Mouse (Mus musculus) adrenal gland, adult 18-20 months (tissue): Measurements from ENCODE around the gene Cdk4. TPM values are rescaled to one million over a fixed set of nuclear protein-coding genes. Genes with fewer than 3 reads are reported as not detected.

Experiments used
- DNase-seq, 2 experiments: peaks; one replicate each; pipeline ENCODE4 v3.0.0; 2021 to 2022; ENCODE audit warnings: low spot score in 2 of 2
- long read RNA-seq, 2 experiments: library from polyadenylated mRNA; stranded (forward); transcript quantifications; one replicate each; pipeline ENCODE4 v2.0.0; 2021
- total RNA-seq, 2 experiments: library from RNA; stranded (reverse); gene quantifications; 1 replicate in 1 of 2; 2 replicates in 1 of 2; pipeline ENCODE4 v1.2.3; 2021

Gene Cdk4
- total RNA-seq, result 100 to 1,000 TPM; 138 to 172 TPM
- long read RNA-seq, experiment 1, transcript Cdk4-201 (8 exons, 2,053 nt), result major isoform, 52 of 68 reads
- long read RNA-seq, experiment 1, partial matches to known transcripts, result 5 of 68 reads
- long read RNA-seq, experiment 1, other reads (novel, unspliced or antisense), result 8 of 68 reads
- long read RNA-seq, experiment 2, transcript Cdk4-201 (8 exons, 2,053 nt), result major isoform, 164 of 176 reads
- long read RNA-seq, experiment 2, partial matches to known transcripts, result 6 of 176 reads
- long read RNA-seq, experiment 2, other reads (novel, unspliced or antisense), result 6 of 176 reads

DNA sequence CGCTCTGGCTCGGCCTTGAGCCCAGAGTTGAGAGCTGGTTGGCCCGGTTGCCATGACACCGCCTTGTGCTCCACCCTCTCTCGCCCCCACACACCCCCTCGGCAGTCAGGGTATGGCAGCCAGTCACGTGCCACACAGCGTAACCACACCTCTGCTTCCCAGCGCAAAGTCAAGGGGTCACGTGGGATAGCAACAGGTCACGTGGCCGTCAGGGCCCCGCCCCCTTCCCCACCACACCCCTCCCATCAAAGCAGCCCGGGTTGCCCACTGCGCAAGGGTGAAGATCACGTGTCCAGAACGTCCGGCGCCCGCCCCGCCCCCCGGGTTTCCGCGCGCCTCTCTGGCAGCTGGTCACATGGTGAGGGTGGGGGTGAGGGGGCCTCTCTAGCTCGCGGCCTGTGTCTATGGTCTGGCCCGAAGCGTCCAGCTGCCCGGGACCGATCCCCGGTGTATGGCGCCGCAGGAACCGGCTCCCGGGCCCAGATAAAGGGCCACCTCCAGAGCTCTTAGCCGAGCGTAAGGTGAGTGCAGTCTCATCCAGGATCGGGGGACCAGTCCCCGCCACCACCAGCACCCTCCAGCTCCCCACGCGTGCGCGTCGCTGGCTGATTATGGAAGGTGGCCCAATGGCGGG lies at the start of gene Cdk4:
Gene Cdk4, plus strand, starts transcription at position 296 of the 634 bp plus-strand sequence.
- DNase-seq, result peak; percentile 98 to 99

DNA sequence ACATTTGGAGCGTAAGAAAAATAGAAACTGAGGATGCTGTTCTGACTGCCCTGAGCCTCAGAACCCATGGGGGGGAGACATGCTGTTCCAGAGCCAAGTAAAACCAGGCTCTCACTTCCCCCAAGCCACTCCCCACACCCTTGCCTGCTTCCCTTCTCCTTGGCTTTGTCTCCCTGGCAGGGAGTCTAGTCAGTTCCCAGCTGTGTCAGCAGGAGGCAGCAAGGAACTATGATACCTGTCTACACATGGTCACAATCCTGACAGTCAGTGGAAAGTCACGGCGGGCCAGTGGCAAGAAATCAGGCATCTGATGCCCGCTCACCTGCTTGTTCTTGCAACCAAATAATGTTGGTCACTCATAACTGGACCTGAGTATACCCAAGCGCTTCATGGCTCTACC lies 46.8 kb upstream of the Cdk4 start:
- no peak for DNase-seq

DNA sequence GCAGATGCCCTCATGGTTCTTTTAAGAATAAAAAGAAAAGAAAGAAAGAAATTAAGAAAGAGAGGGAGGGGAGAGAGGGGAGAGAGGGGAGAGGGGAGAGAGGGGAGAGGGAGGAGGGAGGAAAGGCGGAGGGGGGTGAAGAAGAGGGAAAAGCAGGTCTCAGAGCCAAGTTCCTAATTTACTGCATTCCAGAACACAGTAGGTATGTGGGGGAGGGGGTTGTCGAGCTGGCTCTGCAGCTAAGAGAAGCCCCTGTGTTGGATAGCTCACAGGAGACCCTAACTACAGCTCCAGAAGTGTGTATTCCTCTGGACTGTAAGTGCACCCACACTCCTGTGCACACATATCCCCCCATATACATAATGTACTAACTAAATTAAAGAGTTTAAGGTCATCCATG lies 46.3 kb upstream of the Cdk4 start:
- no peak for DNase-seq

DNA sequence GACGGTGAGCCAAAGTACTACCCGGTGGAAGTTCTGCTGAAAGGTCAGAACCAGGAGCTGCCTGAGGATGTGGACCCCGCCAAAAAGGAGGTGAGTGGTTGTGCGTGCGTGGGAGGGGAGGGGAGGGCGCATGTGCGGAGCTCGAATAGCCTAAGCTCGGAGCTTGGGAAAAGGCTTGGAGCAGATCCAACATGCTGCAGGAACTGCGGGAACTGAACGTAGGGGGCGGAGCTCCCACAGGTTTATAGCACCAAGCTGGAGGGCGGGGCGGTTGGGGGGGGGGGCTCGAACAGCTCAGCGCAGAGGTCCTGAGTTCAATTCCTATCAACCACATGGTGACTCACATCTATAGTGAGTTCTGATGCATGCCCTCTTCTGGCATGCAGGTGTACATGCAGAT lies 44.9 kb upstream of the Cdk4 start:
- no peak for DNase-seq

DNA sequence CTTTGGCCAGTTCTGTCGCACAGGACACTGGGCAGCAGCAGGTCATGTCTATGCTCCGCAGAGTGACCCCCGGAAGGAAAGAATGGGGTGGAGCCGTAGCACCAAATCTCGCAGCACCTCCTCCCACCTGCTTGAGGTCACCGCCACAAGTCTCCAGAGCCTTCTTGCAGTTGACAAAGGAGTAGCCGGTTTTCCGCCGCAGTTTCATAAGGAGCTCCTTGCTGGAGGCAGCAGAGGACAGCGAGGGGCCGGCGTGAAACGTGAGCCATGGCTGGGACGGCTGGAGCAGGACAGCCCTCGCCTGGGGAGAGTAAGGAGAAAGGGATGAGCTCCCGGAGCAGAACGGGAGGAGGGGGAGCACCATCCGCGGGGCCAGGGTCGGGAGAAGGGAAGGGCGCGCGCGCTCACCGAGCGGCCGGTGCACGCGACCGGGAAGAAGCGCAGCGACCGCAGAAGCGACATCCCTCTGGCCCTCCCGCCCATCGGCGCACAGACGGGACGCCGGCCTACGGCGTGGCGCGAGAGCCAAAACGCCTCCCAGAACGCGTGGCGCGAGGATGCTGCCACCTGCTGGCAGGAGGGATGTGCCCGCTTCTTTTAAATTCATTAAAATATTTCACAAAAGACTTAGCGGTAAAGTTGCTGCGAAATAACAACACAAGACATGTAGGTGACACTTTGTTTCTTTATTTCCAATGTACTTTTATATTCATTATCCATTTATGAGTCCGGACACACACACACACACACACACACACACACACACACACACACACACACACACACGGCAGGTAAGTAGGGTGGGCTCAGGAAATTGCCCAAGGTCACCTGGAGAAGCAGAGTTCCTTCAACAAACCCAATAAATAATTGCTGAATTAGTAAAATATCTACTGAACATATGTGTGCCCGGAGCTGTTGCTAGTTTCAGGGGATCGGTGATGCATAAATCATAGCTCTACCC lies 32.7 kb upstream of the Cdk4 start, which contains the start of gene Tsfm:
Gene Tsfm, minus strand, starts transcription at position 505 of the 961 bp plus-strand sequence.
- DNase-seq, result peak; percentile 94 to 98

DNA sequence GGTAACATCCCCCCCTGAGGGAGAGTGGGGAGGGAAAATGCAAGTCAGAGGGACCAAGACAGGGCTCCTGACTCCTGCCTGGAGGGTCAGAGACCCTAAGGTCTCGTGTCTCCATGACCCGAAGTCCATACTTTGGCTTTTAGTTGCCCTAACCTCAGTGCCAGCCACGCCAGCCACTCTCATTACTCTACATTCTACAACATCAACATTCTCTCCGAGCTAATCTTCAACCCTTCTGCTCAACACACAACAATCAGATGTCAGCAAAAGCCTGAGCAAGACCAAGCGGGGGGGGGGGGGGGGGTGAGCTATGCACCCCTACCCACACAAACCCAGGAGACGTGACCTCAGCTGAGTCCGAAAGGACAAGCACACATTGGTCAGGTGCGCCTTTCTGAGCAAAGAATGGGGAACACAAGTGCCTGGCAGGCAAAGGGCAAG lies 30.0 kb upstream of the Cdk4 start:
- DNase-seq, result no peak

DNA sequence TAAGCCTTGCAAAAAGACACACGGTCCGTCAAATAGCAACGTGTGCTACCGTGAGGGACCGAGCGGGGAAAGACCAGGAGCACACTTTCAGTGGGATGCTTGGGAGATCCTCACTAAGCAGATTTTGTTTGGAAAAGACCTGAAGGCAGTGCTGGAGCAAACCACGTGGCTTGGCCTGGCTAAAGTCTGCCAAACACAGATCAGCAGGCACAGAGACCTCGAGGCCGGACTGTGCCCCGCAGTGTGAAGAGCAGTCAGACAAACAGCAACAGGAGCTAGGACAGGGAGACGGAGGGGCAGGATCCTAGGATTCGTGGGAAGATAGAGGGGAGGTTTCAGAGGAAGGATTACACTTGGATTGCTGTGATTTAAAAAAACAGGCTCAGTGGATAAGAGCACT lies 27.1 kb upstream of the Cdk4 start:
- no peak for DNase-seq

DNA sequence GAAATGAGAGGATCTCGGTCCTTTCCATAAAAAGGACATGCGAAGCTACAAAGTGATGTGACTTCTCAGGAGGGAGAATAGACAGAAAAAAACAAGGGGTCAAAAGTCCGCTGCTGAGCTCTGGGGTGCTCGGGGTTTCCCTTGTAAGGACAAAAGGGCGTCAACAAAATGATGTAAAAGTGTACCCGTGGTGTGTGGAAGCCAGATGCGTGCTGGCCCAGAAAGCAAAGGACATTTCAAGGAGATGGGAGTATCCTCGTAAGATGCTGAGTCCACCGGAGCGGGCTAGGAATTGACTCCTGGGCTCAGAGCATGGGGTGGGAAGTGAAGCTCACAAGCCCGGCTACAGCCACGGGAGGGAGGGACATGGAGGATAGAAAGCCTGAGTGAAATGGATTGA lies 25.7 kb upstream of the Cdk4 start:
- DNase-seq, result no peak

DNA sequence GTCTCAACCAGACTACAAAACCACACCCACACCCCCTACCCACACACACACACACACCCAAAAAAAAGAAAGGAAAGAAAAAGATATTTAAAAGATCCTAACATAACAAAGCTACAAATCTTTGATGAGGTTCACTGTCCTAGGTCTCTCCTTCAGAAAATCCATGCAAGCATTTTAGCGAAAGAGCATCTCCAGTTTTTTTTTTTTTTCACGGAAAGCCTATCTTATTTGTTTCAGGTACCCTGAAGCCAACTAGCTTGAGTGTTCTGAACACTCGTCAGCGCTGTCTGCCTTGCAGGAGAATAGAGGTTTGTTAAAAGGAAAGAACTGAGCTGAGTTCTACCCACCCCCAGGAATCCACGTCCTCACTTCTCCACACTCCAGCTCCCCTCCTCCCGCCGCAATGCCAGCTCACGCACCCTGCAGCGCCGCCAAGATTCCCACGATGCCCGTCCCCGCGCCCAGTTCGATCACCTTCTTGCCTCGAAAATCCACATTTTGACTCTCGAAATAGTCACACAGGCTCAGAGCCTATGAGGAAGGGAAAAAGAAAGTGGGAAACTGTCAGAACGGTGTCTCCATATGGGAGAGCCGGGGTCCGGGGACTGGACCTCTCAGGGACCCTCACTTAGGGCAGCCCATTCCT lies 22.6 kb upstream of the Cdk4 start:
- no peak for DNase-seq

DNA sequence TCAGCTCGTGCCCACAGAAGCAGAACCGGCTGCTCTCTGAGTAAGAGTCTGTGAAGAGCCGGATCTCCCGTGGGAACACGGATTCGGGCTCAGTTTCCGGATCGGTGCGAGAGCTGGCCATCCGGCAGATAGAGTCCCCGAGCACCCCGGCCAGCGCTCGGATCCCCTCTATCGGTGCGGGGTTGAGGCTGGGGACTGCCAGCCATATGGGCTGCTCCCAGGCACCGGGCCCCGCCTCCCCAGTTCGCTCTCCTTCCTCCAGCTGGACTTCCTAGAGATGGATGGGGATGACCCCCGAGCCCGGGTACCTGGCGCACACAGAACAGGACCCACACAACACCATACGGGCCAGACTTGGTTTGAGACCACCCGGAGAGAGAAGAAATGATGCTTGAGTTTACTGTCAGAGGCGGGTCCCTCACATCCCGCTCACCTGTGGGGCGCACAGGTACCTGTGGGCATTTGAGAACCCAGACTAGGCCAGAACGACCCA lies 22.0 kb upstream of the Cdk4 start, which contains the start of the genes Mettl1 and Eef1akmt3:
Gene Mettl1, plus strand, starts transcription at position 141 of the 493 bp plus-strand sequence.
Gene Eef1akmt3, minus strand, starts transcription at position 240 of the 493 bp plus-strand sequence.
- peak in 1 of 2 experiments; percentile 57 for DNase-seq

DNA sequence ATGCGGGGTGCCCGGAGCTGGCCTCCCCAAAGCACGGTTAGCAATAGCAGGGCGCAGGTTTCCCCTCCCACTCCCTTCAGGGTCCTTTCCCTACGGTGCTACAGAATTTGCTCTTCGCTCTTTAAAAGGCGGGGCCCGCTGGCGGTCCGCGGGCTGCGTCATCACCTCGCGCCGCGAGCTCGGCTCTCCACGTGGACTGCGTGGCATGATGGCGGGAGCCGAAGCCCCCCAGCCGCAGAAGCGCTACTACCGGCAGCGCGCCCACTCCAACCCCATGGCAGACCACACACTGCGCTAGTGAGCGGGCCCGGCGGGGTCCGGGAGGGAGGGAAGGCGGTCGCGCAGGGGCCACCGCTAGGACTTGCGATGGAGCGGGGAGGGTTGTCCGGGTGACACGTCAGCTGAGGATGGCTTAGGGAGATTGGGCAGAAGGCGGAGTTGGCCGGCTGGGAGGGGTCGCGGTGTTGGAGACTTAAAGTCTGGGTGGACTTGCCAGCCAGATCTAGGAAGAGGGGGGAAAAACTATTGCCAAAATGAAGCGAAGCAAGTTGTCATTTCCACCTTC lies 21.5 kb upstream of the Cdk4 start:
- DNase-seq, result peak; percentile 87 to 91

DNA sequence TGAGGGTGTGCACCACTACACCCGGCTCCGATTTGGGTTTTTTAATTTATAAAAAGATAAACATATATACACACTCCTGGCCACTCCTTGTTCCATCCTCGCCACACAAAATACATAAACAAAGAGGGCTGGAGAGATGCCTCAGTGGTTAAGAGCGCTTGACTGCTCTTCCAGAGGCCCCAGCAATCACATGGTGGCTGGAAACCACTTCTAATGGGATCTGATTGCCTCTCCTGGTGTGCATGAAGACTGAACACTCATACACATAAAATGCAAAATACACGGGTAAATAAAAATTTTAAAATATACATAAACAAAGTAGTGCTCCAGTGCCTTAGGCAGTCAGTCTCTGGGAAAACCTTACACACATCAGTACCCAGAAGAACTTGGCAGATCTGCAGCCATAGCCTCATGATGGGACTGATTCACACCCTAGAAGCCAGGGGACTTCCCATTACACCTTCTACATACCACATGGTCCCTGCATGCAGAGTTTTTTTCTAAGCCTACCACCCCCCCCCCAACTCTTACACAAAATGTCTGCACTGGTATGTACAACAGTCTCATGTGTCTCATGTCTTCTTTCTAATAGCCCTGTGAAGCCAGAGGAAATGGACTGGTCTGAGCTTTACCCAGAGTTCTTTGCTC lies 20.7 kb upstream of the Cdk4 start:
- no peak for DNase-seq

DNA sequence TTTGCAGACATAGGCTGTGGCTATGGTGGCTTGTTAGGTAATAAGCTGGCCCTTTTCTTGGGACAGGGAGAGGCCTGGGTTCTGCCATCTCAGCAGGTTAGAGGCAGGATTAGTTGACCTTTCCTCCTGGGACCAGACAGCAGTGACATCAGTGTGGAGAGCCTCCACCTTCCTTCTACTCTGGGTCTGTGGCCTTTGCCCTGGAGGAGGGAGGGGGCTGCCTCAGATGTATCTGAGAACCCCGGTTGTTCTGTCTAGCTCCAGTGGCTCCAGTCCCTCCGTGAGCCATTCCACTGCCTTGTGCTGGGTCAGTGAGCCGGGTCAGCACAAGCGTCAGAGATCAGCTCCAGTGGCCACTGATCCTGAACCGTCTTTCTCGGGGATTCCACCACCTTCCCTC lies 20.1 kb upstream of the Cdk4 start:
- DNase-seq, result no peak

DNA sequence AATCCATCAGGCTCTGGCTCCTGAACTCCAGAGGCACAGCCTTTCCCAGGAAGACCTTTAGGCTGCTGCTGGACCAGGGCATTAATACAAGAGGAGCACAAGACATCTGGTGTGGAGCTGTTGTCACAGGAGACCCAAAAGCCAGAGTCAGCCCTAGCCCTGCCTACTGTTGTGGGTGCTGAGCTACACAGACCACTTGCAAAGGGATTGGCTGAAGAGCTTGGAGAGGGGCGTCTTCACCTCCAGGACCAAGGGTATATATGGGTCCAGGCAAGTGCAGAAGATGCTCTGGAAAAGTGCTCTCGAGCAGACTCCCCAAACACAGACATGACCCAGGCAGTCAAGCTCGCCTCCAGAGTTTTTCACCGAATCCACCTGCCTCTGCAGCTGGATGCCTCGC lies 15.4 kb upstream of the Cdk4 start, which contains the start of gene Cyp27b1:
Gene Cyp27b1, plus strand, starts transcription at position 297 of the 400 bp plus-strand sequence.
- no peak for DNase-seq

DNA sequence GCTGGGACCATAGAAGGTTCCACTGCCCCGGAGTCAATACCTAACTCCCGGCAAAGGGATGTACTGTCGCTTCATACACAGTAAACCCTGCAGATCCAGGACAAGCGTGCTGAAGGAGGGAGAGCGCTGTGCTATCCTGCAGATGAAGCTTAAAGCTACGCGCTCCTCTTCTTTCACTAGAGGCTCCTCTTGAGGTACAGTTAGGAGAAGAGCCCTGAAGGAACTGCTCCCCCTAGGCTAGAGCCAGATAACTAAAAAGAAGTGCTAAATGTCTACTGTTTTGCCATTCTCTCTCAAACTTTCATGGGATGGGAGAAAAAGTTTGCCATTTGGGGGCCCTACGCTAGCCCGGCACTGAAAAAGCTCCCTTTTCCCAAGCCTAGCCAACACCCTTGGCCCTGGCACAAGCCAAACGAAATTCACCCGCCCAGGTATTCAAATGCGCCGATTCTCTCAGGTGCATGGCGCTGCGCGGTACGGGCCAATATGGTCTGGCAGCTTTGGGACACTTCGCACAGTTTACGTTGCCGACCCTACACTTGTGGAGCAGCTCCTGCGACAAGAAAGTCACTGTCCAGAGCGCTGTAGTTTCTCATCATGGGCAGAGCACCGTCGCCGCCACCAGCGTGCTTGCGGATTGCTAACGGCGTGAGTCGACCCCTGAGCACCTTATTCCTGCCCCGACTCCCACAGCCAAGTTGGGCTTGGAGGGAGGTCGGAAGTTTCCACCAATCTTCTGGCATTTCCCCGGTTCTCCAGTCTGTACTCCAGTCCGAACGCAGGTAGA lies 14.5 kb upstream of the Cdk4 start:
- DNase-seq, result no peak

DNA sequence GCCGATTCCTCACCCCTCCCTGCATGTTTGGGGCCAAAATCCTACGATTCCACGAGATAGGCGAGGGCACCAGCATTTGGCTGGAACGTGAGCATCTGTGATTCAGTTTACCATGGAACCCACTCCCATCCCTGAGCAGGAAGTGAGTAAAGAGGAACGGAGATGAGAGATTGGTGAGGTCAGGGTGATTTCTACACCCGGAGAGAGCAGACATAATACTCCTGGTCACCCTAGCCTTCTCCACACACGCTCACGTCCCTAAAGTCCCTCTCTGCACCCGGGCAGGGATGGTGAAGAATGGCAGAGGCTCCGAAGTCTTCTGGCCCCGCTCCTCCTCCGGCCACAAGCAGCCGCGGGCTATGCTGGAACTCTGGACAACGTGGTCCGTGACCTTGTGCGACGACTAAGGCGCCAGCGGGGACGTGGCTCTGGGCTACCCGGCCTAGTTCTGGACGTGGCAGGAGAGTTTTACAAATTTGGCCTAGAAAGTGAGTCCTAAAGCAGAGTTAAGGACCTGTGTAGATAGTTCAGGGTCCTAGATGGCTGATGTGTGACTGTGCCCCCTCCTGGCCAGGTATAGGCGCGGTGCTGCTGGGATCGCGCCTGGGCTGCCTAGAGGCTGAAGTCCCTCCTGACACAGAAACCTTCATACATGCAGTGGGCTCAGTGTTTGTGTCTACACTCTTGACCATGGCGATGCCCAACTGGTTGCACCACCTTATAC lies 13.8 kb upstream of the Cdk4 start:
- no peak for DNase-seq

DNA sequence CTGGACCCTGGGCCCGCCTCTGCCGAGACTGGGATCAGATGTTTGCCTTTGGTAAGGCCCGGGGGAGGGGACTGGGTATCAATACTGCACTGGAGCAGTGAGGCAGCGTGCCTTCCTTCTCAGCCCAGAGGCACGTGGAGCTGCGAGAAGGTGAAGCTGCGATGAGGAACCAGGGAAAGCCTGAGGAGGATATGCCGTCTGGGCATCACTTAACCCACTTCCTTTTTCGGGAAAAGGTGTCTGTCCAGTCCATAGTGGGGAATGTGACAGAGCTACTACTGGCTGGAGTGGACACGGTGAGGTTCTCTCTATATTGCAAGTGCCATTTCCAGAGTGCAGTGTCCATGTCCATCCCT lies 13.2 kb upstream of the Cdk4 start:
- no peak for DNase-seq

DNA sequence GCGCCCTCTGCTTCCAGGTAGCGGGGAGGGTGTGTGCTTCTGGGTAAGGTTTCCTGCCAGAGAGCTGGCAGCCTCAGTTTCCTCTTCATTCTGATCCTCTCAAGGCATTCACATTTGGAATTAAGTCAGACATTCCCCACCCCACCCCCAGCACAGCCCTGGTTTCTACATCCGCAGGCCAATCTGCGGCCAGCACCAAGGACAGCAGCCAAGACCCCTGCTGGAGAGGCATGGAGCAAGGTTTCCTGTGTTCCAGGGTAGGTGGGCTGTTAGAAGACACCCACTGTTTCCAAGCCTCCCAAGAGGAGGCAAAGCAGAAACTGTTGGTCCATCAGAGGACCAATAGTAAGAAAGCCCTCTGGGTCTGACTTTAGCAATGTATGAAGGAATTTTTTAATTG lies 8.7 kb upstream of the Cdk4 start:
- no peak for DNase-seq
